Mouse (Mus musculus) ES-Bruce4 (cell line): ENCODE measurements around the gene Mylk.

Source experiments
- CTCF ChIP-seq: IDR thresholded peaks from one replicate; pipeline ENCODE4 v1.8.1; 2011; ENCODE audit warnings: low read depth, low read length
- EP300 ChIP-seq: IDR thresholded peaks from 2 replicates; pipeline ENCODE4 v1.6.1; 2011; ENCODE audit warnings: low read depth, low read length; ENCODE audit not compliant: insufficient read depth
- POLR2A ChIP-seq: IDR thresholded peaks from one replicate; pipeline ENCODE4 v1.8.1; 2011; ENCODE audit warnings: low read length; ENCODE audit not compliant: insufficient read depth

DNA sequence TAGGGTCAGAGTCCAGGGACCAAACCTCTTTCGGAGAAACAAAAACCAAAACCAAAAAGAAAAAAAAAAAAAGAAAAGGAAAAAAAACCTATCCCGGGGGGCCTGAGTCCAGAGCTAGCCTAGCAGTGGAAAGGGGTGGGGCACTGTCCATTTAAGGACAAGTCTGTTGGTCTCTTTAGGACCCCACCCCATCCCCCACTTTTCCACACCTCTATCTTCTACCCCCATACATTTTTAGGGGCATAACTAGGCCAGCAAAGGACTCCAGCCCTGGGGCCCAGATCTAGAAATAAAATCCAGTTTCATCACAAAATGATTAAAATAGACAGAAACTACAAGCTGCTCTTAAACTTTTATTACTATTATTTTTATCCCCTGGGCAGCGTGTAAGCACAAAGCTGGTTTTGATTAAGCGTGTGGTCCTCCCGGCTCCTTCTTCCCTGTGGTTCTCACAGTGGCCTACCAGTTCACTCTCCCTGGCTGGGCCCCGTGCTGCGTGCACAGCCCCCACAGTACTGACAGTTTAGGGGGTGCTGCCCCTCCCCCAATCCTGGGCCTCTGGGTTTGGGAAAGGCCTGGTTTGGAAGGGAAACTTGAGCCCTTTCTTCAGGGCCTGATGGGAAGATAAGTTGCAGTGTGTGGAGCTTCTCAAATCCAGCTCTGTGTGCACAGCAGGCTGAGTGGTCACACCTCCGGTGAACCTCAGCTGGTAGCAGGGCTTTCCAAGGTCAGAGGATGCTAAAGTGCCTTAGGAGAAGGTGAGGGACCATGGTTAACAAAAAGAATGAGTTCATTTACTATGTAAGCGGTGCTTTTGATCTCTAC is 190.7 kb downstream of the Mylk start:
- TF ChIP-seq POLR2A (no peak), CTCF (no peak), EP300 (no peak)
